Mouse (Mus musculus) adrenal gland, postnatal 14 days (tissue): Measurements from ENCODE around the gene Myh10. TPM values are rescaled to one million over a fixed set of nuclear protein-coding genes. Genes with fewer than 3 reads are reported as not detected.
A peak's percentile ranks its signal among the peaks of the same experiment; 100 is the strongest.
"Not testable (repeated sequence)": the region's sequence is repeated elsewhere in the genome, so short reads cannot be mapped to it uniquely, and the experiment has no call there.

Experiments
- DNase-seq: peaks from one replicate; pipeline ENCODE4 v3.0.0; 2021; ENCODE audit warnings: mixed read lengths
- total RNA-seq: library from RNA; stranded (reverse); gene quantifications from 2 replicates; pipeline ENCODE4 v1.2.3, GENCODE M21; 2021

The Myh10 gene
- total RNA-seq, 1 experiment from 2014 or later = 36.0 TPM

- no peak for DNase-seq
These were observed 100.4 kb downstream of the Myh10 start for GRCm38 (mm10) chr11:68791794-68792193.

- no peak for DNase-seq
These were observed 106.9 kb downstream of the Myh10 start for GRCm38 (mm10) chr11:68798258-68798657.

GRCm38 (mm10) chr11:68805148-68805547 lies 113.8 kb downstream of the Myh10 start:
- DNase-seq = no peak

- DNase-seq = peak; percentile 81
These were observed 116.4 kb downstream of the Myh10 start for GRCm38 (mm10) chr11:68807787-68808186.

DNA sequence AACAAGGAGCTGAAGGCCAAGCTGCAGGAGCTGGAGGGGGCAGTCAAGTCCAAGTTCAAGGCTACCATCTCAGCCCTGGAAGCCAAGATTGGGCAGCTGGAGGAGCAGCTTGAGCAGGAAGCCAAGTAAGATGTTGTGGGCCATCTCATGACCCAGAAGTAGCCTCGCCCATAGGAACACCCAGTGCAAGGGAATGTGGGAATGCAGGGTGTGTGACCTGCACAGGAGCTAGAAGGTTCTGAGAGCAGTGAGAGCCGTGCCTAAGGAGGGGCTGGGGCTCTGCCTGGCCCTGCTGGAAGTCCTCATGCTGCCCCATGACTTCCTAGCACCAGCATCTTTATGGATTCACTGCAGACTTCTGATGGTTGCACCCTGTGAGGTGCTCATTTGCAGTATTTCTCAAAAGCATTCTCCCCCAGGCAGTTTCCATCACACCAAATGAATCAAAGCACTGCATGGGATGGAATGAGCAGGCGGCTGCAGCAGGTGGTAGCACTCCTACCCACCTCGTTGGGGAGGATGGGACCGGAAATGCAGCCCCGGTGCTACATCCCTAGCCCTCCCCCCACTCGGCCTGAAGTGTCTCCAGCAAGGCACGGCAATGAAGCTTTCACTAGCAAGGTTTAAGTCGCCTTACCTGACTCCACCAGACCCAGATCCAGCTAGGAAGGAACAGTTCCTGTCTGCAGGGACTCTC lies 120.7 kb downstream of the Myh10 start:
- DNase-seq = peak; percentile 21

- no peak for DNase-seq
These were observed 127.1 kb downstream of the Myh10 start for GRCm38 (mm10) chr11:68818416-68818815.

GRCm38 (mm10) chr11:68819226-68819805 lies 128.0 kb downstream of the Myh10 start:
- no peak for DNase-seq

DNA sequence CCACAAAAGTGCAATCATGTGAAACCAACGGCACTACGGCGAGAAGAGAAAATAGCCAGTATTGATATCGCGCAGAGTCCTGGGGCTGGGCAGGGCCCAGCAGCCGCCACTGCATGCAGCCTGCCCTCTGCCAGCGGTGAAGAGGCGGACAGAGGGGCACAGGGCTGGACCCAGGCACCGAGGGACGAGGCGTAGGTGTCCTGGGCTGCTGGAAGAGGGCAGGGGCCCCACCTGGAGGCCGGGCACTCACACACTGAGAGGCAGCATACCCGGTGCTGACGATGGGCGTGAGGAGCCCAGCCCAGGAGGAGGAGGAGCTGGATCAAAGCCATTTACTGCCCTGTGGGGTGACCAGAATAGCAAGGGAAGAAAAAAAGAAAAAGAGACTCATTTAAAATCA lies 131.0 kb downstream of the Myh10 start:
- DNase-seq = no peak

DNA sequence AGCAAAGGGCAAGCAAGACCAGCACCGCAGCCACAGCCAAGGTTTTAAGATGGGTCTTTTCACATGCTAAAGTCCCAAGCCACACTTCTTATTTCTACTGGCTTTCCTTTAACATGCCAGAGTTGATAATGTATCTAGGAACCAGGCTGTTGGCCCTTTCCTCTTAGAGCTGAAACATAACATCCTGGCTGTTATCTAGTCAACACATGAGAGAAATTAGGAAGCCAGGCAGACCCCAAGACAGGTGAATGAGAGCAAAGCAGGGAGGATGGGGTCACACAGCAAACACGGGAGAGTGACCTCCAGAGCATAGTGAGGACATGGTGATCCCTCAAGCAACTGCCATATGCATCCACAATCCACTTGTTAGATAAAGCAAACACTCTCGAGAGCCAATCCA lies 135.4 kb downstream of the Myh10 start:
- no peak for DNase-seq

DNA sequence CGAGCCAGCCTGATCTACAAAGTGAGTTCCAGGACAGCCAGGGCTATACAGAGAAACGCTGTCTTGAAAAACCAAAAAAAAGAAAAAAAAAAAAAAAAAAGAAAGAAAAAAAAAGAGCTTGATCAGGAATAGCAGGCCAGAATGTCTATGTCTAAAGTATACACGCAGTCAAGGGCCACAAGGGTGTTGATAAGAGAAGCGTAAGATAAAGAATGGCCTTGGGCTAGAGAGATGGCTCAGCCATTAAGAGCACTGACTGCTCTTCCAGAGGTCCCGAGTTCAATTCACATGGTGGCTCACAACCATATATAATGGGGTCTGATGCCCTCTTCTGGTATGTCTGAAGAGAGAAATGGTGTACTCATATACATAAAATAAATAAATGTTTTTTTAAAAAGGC lies 140.2 kb downstream of the Myh10 start:
- not testable (repeated sequence) for DNase-seq

DNA sequence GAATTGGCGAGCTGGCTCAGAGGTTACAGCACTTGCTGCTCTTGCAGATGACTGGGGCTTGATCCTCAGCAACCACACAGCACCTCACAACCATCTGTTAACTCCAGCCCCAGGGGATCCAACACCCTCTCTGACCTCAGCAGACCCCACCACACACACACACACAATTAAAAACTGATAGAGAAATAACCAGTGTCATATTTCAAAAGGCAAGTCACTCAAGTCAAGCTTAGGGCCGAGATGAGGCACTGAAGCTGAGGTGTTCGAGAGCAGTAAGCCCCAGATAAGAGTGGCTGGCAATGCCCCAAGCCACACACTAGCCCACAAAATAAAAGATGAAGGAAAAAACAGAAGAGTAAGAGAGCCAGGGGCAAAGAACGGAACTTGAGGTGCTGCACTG lies 141.4 kb downstream of the Myh10 start:
- DNase-seq = no peak

- no peak for DNase-seq
These were observed 142.2 kb downstream of the Myh10 start for GRCm38 (mm10) chr11:68833593-68833992.

DNA sequence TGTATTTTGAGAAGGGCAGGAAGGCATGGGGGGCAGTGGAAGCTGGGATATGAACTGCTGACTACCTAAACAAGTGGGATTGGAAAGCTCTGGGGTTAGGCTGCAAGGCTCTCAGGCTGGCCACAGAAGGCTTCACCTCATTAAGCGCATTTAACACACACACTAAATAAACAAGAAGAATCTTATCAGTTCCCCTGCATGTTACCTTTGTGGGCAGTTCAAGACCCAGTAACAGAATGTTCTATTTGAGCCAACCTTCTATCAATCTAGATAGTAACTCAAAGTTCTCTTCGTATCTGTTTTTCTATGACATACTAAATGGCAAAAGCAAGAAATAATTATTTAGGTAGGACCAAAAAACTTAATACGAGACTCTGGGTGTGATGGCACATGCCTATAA lies 143.7 kb downstream of the Myh10 start:
- no peak for DNase-seq

DNA sequence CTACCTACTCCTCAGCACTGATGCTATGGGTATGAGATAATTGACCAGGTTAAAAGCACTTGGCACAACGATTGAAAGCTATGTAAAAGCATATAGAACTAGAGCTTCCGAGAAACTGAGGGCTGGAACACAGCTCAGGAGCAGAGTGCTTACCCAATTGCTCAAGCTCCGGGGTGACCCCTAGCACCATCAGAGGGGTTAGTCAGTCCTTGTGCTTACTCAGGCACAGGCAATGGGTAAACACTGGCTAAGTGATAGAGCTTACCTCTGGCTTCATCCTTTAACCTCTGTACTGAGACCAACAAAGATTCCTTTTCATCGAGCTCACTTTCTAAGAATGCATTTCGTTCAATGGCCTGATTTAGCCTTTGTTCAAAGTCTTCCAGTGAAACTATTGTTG lies 148.2 kb downstream of the Myh10 start:
- no peak for DNase-seq

DNA sequence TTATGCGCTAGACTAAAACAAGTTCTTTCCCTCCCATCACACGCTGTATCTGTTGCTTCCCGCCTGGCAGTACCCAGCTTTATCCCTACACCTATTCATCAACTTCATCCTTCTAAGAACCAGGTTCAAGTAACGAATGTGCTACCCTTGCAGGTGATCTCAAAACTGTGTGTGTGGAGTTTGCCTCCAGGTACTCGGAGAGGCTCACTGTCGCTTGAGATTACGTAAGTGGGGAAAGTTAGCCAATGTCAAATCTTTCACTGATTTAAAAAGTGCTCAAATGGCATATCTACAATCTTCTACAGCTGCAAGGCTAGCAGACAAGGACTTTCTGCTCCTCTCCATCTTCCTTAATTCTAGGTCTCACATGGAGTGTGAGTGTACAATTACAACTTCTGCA lies 159.5 kb downstream of the Myh10 start:
- DNase-seq = no peak

DNA sequence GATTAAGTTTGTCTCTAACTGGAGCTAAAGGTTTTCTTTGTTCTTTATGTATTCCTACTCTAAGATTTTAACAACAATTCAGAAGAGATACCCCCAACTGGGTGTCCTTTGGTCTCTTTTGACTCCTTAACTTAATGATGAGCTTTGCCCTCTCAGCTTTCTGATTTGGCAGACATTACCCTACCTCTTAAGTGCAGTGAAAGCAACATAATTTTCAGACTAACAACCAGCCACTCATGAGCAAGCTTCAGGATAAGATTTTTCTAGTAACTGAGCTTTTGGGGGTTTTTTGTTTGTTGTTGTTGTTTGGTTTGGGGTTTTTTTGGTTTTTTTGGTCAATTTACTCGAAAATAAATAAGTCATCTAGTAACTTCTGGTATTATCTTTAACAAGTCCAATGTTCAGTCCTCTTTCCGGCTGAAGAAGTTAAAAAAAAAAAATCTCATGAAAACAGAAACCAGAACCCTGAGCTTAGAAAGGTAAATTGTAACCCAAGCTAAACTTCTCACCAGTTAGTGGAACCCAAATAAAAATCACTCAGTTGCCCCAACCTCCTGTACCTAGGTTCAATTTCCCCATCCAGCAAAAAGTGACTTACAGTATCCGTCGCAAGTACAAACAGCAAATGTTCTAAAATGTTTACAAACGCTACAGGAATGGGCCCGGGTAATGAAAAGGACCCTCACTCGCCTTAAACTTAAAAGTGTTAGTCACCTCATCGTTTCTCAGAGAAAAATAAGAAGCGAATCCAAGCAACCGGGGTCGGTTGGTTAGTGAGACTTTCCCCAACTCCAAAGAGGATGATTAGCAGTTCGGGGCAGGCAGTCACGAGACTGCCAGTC lies 160.5 kb downstream of the Myh10 start:
- DNase-seq = no peak

DNA sequence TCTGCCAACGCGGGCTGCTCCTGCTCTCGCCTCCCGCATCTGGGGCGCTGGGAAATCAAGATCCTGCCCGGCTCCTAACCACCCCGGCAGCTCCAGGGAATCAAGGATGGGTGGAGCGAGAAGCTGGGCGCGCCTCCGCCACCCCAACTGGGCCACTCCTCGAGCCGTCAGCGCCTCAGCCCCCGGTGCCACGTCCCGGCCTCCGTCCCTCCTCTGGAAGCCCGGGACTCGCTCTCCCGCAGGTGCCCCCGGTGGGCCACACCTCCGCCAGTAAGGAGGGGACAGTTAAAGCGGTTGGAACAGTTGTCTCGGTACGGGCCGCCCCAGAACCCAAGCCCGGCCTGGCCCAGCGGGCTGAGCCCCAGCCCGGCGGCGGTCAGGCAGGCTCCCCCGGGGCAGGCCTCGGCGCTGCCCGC lies 161.1 kb downstream of the Myh10 start:
- peak; percentile 92 for DNase-seq

- peak; percentile 100 for DNase-seq
These were observed 161.6 kb downstream of the Myh10 start for GRCm38 (mm10) chr11:68852932-68853409.

DNA sequence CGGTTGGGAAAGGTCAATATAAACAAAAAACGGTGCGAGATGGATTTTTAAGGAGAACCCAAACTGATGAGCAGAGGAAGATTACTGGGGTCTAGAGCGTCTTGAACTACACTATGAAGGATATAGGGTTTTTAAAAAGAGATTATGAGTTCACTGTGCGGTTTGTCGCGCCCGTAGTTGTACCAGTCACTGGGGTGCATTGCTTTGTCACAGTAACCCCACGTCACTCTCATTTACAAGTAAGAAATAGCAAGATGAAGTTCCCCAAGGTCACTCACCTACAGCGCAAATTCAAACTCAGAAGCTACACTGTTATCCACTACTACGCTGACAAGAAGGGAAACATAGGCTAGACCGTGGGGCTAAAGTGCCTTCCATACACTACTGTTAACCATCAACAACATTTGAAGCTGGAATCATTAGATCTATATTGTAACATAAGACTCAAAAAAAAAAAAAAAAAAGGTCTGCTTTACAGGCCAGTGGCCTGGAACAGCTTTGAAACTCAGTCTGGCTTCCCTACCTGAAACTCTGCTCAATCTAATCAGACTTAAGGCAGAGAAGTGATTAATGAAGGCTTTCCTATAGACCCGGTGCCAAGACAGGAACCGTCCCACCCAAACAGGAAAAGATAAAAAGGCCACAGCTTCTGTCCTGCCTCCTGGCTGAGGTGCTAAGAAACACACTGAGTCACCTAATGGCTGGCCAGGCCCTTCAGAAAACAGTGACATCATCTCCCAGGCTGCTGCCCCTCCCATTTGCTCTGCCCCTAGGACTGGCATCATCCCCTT lies 162.4 kb downstream of the Myh10 start:
- DNase-seq = peak; percentile 78

GRCm38 (mm10) chr11:68854621-68855020 lies 163.3 kb downstream of the Myh10 start:
- no peak for DNase-seq

- no peak for DNase-seq
These were observed 166.0 kb downstream of the Myh10 start for GRCm38 (mm10) chr11:68857329-68857728.

DNA sequence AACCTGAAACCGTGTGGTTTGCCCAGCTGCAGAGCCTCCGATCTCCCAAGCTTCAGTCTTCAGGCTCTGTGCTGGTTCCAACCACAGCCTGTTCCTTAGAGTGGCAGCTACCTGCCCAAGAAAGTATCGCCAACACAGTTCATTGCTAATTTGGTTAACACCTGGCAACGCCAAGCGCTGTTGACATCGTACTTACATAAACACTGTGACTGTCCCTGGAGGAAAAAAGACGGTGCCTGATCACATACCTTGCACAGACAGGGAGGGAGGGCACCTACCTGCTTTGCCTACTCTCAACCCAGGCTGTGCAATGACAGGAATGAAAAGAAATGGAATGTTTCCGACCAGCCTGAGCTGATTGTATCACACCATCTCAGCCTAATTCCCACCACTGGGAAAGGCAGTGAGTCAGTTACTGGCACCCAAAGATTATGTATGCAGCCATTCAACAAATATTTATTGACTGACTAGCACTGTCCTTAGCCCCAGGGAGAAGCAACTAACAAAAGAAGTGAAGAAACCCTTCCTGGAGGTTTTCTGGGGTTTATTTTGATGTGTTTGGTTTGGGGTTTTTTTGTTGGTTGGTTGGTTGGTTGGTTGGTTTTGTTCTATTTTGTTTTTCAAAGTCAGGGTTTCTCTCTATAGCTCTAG lies 168.7 kb downstream of the Myh10 start:
- no peak for DNase-seq
